Mouse (Mus musculus) small intestine, adult 2 months (tissue): ENCODE data around the gene Pias1.

Source experiments
- CTCF ChIP-seq: fragments of 200-500 bp; IDR thresholded peaks from 2 replicates; pipeline ENCODE4 v1.5.1; 2012; ENCODE audit warnings: low read depth, mild to moderate bottlenecking, control low read depth, inconsistent platforms, low read length, moderate library complexity, mixed read lengths; ENCODE audit not compliant: insufficient replicate concordance, insufficient read length; ENCODE audit errors: extremely low read depth
- POLR2A ChIP-seq: fragments of 200-500 bp; IDR thresholded peaks from 2 replicates; pipeline ENCODE4 v1.6.1; 2012; ENCODE audit warnings: low read depth, mild to moderate bottlenecking, control low read depth, inconsistent platforms, low read length, moderate library complexity

- no peak for TF ChIP-seq CTCF
- TF ChIP-seq POLR2A: peak; percentile 39
Measured at GRCm38 (mm10) chr9:62838506-62839171, 149.1 kb downstream of the Pias1 start, which contains the start of gene Cln6.
